Mouse (Mus musculus): ENCODE measurements at regions not wholly inside any gene's neighbourhood (a gene's known extent, or its start where the extent isn't known, plus 50 kb on each side); places are given as distances from the start of the nearest gene placed in this dataset.

DNA sequence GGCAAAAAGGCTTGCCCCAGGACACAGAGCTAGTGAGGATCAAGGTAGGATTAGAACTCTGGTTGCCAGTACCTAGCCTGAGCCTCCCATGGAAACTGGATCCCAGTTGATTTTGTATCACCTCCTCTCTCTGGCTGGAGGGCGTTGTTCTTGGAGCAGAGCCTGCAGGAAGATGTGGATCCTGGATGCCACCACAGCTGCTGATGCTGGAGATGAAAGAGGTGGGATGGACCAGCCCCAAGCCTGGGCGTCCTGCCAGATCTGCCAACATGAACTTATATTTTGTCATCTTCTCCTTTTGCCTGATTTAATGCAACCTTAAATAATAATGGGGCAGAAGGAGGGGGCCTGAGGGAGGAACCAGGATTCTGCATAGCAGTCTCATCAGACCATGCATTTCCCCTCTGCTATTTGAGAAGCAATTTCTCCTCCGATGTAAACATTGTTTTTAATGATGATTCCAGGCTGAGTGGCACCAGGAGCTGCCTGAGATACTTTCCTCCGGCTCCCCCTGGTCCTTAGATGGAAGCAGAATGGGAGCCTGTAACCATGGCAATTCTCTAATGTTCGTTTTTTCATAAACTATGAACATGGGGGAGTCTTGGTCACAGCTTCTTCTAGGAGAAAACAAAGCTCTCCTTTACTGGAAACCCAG is 107.8 kb upstream of the Sorcs3 start:
- no peak for TF ChIP-seq CTCF (IDR thresholded peaks at IDR 0.05)
- TF ChIP-seq EP300 (IDR thresholded peaks at IDR 0.05): no peak
